ENCODE assay signal across 9 mouse cellular contexts in the genomic region with DNA sequence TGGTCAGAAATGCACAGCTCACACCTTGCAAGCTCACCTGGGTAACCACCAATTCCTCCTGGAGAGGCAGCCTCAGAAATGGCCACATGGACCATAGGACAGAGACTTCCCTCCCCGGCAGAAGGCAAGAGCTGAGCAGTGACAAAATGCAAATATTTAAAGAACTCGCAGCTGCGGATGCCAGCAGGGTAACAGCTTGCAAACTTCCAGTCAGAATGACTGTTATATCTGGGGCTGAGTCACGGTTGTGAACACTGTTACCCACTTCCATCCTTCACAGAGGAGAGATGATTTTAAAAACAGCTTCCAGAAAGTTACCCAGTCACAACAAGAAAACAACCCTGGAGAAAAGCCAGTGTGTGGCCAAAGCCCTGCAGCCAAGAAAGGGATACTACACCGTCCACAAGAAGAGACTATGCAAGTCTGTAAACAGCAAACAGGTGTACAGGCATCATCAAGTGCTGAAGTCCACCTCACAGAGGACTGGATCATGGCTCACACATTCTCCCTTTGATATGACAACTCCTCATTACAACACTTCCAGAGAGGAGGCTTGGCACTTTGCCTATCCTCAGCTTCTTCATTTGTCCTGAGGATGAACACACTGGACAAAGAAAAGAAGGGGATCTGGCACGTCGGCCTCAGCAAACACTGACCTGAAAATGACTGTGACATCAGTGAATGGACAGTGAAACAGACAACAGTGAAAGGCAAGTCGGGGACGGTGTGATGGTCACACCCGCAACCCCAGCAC. TPM values are rescaled to one million over a fixed set of nuclear protein-coding genes. Genes with fewer than 3 reads are reported as not detected.
A peak's percentile ranks its signal among the peaks of the same experiment; 100 is the strongest.
DNase-seq lines count a peak whose midpoint lies in the region; ATAC-seq lines count a peak whose summit lies in the region.
"Had no signal": no experiment of that assay in that cellular context is flagged by ENCODE, and none has a peak within 500 bp of the region (broad histone marks: within the 10 kb centered on the region; RNA-seq: fewer than 3 reads in every experiment).

No protein-coding gene starts in this region.

- H3K4me2 ChIP-seq in limb, embryonic 12.5 days, result no peak overlapping the region
- H3K4me2 ChIP-seq: midbrain, embryonic 13.5 days had no signal

- H3K27me3 ChIP-seq in limb, embryonic 12.5 days, result no peaks in the 10 kb centered on the region
- no peaks in the 10 kb centered on the region for H3K27me3 ChIP-seq in limb, embryonic 10.5 days (ENCODE audit: low read depth, poor library complexity, severe bottlenecking)
- H3K27me3 ChIP-seq: midbrain, embryonic 13.5 days had no signal

- H3K9me3 ChIP-seq in limb, embryonic 12.5 days, result no peaks in the 10 kb centered on the region
- H3K9me3 ChIP-seq in limb, embryonic 10.5 days (replicated peaks), result no peaks in the 10 kb centered on the region
- H3K9me3 ChIP-seq: midbrain, embryonic 13.5 days had no signal

- 59% methylated on average over 10 of the region's 10 CpGs for WGBS in limb, embryonic 12.5 days
- 65% methylated on average over 10 of the region's 10 CpGs for WGBS in limb, embryonic 10.5 days

- no peaks in the 10 kb centered on the region for H3K36me3 ChIP-seq in limb, embryonic 12.5 days
- no peaks in the 10 kb centered on the region for H3K36me3 ChIP-seq in limb, embryonic 10.5 days
- H3K36me3 ChIP-seq: midbrain, embryonic 13.5 days had no signal

- H3K4me3 ChIP-seq in limb, embryonic 12.5 days (replicated peaks), result no peak overlapping the region
- no peak overlapping the region for H3K4me3 ChIP-seq in limb, embryonic 10.5 days
- H3K4me3 ChIP-seq: midbrain, embryonic 13.5 days had no signal

- H3K27ac ChIP-seq in limb, embryonic 12.5 days, result 0 out of 2 replicates have a peak overlapping the region, but pooled peaks have one; percentile 80
- no peak overlapping the region for H3K27ac ChIP-seq in limb, embryonic 10.5 days
- H3K27ac ChIP-seq: midbrain, embryonic 13.5 days had no signal

- ATAC-seq in limb, embryonic 12.5 days (ENCODE audit: insufficient number of reproducible peaks, insufficient read depth, low FRiP score, low TSS enrichment, low read depth), result no peak
- ATAC-seq: midbrain, embryonic 13.5 days had no signal

- H3K9ac ChIP-seq in limb, embryonic 12.5 days (replicated peaks), result no peak overlapping the region
- H3K9ac ChIP-seq: midbrain, embryonic 13.5 days had no signal

- peaks cover 51% of the 10 kb centered on the region for H3K4me1 ChIP-seq in limb, embryonic 12.5 days (replicated peaks)
- peaks cover 20% of the 10 kb centered on the region for H3K4me1 ChIP-seq in limb, embryonic 10.5 days

- DNase-seq in limb, embryonic 10.5 days (ENCODE audit: low spot score), result no peak
- DNase-seq in frontal cortex, adult 2 months (ENCODE audit: extremely low spot score in 1 of 2, low spot score in 1 of 2), result peak; percentile 68 to 85
- peak; percentile 47 to 77 for DNase-seq in left cerebral cortex, adult 9 months (ENCODE audit: low spot score in 2 of 2)
- peak; percentile 41 for DNase-seq in right cerebral cortex, postnatal 4 days
- no peak for DNase-seq in cerebellum, adult 9-10 months
- DNase-seq in thymus, postnatal 0 days (ENCODE audit: low spot score), result no peak
- no peak for DNase-seq in urinary bladder, postnatal 36 days (ENCODE audit: low spot score in 2 of 2)

RNA-seq across cellular contexts. Expression of gene Pacsin2, which starts 16.4 kb away (rescaled TPM):
- 45.5 and 50.6 TPM in 2 replicates for polyA plus RNA-seq in limb, embryonic 12.5 days (2016; fragmentation: Nextera tagmentation; extraction: Ambion mirVana)
- 56.9 and 61.0 TPM in 2 replicates for polyA plus RNA-seq in limb, embryonic 10.5 days (2016; fragmentation: Nextera tagmentation; extraction: Ambion mirVana)
- polyA plus RNA-seq in frontal cortex, adult 2 months (2012; rRNA removed), result 231 and 243 TPM in 2 replicates
- 24.7 and 24.8 TPM in 2 replicates for polyA plus RNA-seq in thymus, postnatal 0 days (2015; fragmentation: Nextera tagmentation; extraction: Ambion mirVana)

Comparison
In these comparisons a context has a peak if more than half of its experiments do, and no peak if none do; other contexts are left out.
1. DNase-seq: peak in frontal cortex, adult 2 months (2 of 2), left cerebral cortex, adult 9 months (2 of 2) and right cerebral cortex, postnatal 4 days (single experiment); none in limb, embryonic 10.5 days (single experiment), cerebellum, adult 9-10 months (single experiment), thymus, postnatal 0 days (single experiment) and urinary bladder, postnatal 36 days (0 of 2).